Mouse (Mus musculus) midbrain, embryonic 13.5 days (tissue): Measurements from ENCODE around the gene Abhd2. TPM values are rescaled to one million over a fixed set of nuclear protein-coding genes. Genes with fewer than 3 reads are reported as not detected.

Experiments used
- ATAC-seq: fragments of 200-750 bp; cut with Nextera tagmentation; 2 replicates; pipeline ENCODE4 v1.8.0; 2017; ENCODE audit warnings: mild to moderate bottlenecking, moderate TSS enrichment, moderate library complexity
- H3K27ac ChIP-seq: fragments of 300-500 bp; sonication (generic); 2 replicates; pipeline ENCODE4 v1.5.1; 2015; ENCODE audit warnings: inconsistent platforms, mild to moderate bottlenecking, moderate library complexity
- H3K27me3 ChIP-seq: fragments of 300-500 bp; sonication (generic); 2 replicates; pipeline ENCODE4 v1.6.1; 2015; ENCODE audit warnings: mild to moderate bottlenecking, inconsistent platforms
- H3K36me3 ChIP-seq: fragments of 300-500 bp; sonication (generic); 2 replicates; pipeline ENCODE4 v1.6.1; 2015; ENCODE audit warnings: mild to moderate bottlenecking, inconsistent platforms
- H3K4me1 ChIP-seq: fragments of 300-500 bp; sonication (generic); replicated peaks from 2 replicates; pipeline ENCODE4 v1.6.1; 2015; ENCODE audit warnings: inconsistent platforms
- H3K4me2 ChIP-seq: fragments of 300-500 bp; sonication (generic); replicated peaks from 2 replicates; pipeline ENCODE4 v1.6.1; 2015; ENCODE audit warnings: moderate library complexity, mild to moderate bottlenecking, inconsistent platforms
- H3K4me3 ChIP-seq: fragments of 300-500 bp; sonication (generic); replicated peaks from 2 replicates; pipeline ENCODE4 v1.5.1; 2015; ENCODE audit warnings: mild to moderate bottlenecking, inconsistent platforms
- H3K9ac ChIP-seq: fragments of 300-500 bp; sonication (generic); replicated peaks from 2 replicates; pipeline ENCODE4 v1.6.1; 2015; ENCODE audit warnings: mild to moderate bottlenecking, inconsistent platforms
- H3K9me3 ChIP-seq: fragments of 300-500 bp; sonication (generic); 2 replicates; pipeline ENCODE4 v1.6.1; 2016; ENCODE audit warnings: mild to moderate bottlenecking, inconsistent platforms
- WGBS: fragments of 180-500 bp; shearing (Covaris S2); methylation state at CpG from one replicate; pipeline ENCODE4 v1.1.7; 2015; 5-methylcytosine and 5-hydroxymethylcytosine counted together
- polyA plus RNA-seq: library from polyadenylated mRNA; unstranded; fragments of >200 nt; fragmentation: Nextera tagmentation; extraction: Ambion mirVana; gene quantifications from 2 replicates; pipeline ENCODE4 v1.2.1, GENCODE M21; 2015

Gene Abhd2
- polyA plus RNA-seq, 1 experiment from 2014 or later, result 16.5 TPM

DNA sequence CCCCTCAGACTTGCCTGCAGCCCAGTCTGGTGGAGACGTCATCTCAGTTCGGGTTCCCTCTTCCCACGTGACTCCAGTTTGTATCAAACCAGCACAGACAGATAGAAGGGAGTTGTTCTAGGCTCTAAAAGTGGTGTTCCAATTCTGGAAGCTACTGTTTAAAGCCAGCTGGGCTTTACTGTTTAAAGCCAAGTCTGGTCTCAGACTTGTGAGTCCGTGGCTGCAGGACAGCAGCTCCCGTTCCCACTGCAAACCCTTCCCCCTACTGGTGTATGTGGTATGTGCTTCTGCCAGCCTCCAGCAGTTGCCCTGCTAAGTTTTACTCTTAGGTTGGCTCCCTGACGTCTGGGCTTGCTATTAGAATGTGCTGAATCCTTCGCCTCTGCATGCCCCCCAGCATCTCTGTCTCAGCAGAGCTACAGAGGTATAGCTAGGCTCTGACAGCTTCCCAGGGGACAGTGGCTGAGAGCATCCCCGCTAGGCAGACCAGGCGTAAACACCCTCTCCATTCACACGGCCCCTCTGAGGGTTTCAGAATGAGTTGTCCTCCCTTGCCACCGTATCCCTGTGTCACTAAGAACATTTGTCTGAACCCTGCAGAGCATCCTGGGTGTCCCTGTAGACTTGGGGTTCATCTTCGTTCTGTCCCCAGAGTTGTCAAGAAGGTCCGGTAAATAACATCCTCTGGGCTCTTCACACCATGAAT lies 74.3 kb downstream of the Abhd2 start:
- 73% methylated on average over 13 of the region's 13 CpGs for WGBS
- H3K36me3 ChIP-seq, result peaks cover 52% of the 10 kb centered on the region
- no peaks in the 10 kb centered on the region for H3K27me3 ChIP-seq
- peaks cover 6% of the 10 kb centered on the region; the same call in 1 of the 2 replicates for H3K4me1 ChIP-seq
- no peak overlapping the region for H3K4me3 ChIP-seq
- H3K27ac ChIP-seq, result peak overlapping the region; percentile 27; the same call in 1 of the 2 replicates
- no peaks in the 10 kb centered on the region for H3K9me3 ChIP-seq
- no peak for ATAC-seq
- no peak overlapping the region for H3K9ac ChIP-seq
- no peak overlapping the region for H3K4me2 ChIP-seq

DNA sequence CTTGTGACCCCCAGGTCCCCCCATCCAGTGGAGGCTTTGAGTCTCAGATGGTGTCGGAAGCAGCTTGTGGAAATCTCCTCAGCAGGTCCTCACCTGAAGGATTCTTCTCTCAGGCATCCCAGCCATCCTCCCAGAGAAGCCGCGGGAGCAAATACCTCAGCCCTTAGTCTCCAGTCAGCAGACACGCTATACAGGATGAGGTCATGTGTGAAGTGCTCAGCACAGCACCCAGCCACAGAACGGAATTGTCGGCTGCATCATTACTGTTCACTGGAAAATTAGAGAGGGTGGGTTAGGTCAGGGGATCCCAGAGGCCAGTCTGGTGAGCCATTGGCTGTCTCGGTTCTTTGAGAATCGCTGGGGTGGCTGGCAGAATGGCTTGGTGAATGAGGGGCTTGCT lies 75.8 kb downstream of the Abhd2 start:
- WGBS, result 82% methylated on average over 8 of the region's 8 CpGs
- Histone ChIP-seq H3K9me3 (no peaks in the 10 kb centered on the region), H3K9ac (no peak overlapping the region), H3K4me1 (peaks cover 6% of the 10 kb centered on the region; the same call in 1 of the 2 replicates), H3K36me3 (peaks cover 52% of the 10 kb centered on the region), H3K4me2 (no peak overlapping the region), H3K27ac (no peak overlapping the region), H3K4me3 (no peak overlapping the region), H3K27me3 (no peaks in the 10 kb centered on the region)
- ATAC-seq, result no peak

DNA sequence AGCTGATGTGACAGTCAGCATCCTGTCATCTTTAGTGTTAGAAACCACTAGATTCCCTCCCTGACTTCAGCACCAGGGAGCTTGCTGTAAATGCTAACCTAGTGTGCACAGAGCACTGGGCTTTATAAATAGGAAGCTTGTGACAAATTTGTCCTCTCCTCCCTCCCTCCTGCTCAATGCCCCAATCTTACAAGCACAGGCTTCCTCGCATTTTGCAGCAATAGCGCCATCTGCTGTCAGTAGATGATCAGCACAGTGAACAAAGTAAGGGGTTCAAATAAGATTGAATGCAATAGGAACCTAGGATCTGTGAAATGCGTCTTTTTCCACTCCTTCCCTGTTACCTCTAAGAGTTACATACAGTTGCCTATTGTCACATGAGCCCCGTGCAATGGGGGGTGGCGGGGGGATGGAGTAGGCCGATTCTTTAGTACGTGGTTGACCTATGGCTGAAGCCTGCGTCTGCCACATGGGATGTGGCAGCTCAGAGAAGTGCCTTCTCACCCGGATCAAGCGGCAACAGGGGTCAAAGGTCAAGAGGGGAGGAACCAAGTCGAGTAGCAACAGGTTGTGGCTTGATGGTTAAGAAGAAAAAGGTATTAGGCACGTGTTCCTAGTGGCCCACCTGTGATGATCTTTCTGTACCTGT lies 76.9 kb downstream of the Abhd2 start:
- Histone ChIP-seq H3K4me3 (no peak overlapping the region), H3K27me3 (no peaks in the 10 kb centered on the region), H3K27ac (peak overlapping the region; percentile 47; the same call in 1 of the 2 replicates), H3K4me2 (no peak overlapping the region), H3K36me3 (peaks cover 61% of the 10 kb centered on the region), H3K4me1 (peaks cover 6% of the 10 kb centered on the region; the same call in 1 of the 2 replicates), H3K9me3 (no peaks in the 10 kb centered on the region), H3K9ac (no peak overlapping the region)
- peak; percentile 80 for ATAC-seq
- WGBS, result 36% methylated on average over 12 of the region's 12 CpGs

DNA sequence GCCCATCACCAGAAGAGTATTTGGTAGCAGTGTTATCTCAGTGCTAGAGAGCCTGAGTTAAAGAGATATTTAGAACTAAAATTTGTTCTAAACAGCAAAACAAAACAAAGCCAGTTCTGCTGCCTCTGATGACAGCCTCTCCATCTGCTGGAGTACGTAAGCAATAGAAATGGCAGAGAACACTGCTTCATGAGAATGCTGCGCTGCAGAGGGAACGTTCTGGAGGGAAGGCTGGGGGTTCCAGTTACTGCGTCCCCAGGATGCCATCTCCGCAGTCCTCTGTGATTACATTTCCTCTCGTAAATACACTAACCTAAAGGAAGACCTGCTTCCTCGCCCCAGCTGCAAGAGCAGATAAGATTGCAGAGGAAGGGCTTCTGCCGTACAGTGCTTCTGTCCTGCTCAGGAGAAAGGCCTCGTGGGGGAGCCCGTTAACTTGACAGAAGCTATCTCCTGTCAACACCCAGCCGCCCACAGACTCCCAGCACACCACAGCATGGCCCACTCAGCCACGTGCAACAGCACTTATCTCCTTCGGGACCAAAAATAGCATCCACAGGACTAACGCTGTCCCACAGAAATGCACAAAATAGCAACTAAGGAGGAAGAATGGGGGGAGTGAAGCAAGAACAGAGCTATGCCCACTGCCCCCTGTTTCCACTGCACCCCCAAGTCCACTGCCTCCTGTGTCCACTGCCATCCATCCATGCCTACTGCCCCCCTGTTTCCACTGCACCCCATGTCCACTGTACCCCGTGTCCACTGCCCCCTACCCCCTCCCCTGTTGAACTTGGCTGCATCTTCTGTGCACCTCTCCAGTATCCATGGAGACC lies 85.6 kb downstream of the Abhd2 start:
- Histone ChIP-seq H3K27me3 (no peaks in the 10 kb centered on the region), H3K36me3 (peaks cover 80% of the 10 kb centered on the region), H3K27ac (no peak overlapping the region), H3K4me2 (no peak overlapping the region), H3K4me3 (no peak overlapping the region), H3K9me3 (no peaks in the 10 kb centered on the region), H3K9ac (no peak overlapping the region), H3K4me1 (peaks cover 17% of the 10 kb centered on the region; the same call in 1 of the 2 replicates)
- ATAC-seq, result no peak
- WGBS, result 87% methylated on average over 15 of the region's 15 CpGs

DNA sequence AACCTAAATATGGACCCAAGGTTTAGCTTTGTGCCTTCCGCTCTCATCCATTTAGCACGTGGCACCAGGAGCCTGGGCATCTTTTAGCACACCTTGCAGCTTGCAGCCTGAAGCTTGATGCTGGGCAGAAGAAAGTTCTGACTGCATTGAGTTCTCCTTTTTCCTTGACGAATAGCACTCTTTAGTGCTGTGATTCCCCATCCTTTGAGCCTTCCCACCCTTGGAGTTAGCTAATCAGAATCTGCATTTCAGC lies 86.1 kb downstream of the Abhd2 start:
- Histone ChIP-seq H3K4me3 (no peak overlapping the region), H3K27ac (no peak overlapping the region), H3K9me3 (no peaks in the 10 kb centered on the region), H3K36me3 (peaks cover 79% of the 10 kb centered on the region), H3K4me2 (no peak overlapping the region), H3K27me3 (no peaks in the 10 kb centered on the region), H3K4me1 (peaks cover 17% of the 10 kb centered on the region; the same call in 1 of the 2 replicates), H3K9ac (no peak overlapping the region)
- WGBS, result 82% methylated on average over 3 of the region's 3 CpGs
- ATAC-seq, result no peak

DNA sequence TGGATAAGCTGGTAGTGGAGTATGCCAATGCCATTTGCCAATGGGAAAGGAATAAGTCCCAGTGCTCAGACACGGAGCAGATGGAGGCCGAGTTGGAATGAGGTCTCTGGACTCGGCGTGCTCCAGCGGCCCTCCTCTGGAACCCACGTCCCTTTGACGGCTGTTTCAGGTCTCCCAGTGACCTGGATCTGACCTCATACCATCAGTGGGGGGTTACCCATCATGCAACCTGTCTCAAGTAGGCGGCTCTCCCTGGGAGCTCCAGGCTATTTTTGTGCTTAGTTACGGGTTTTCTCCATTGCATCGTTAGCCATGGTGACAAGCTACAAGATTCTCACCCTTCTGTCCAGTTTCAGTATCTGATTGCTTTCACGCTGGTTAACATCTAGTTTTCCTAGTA lies 87.1 kb downstream of the Abhd2 start:
- no peaks in the 10 kb centered on the region for H3K27me3 ChIP-seq
- 80% methylated on average over 11 of the region's 11 CpGs for WGBS
- no peak overlapping the region for H3K4me2 ChIP-seq
- peaks cover 17% of the 10 kb centered on the region; the same call in 1 of the 2 replicates for H3K4me1 ChIP-seq
- no peaks in the 10 kb centered on the region for H3K9me3 ChIP-seq
- H3K9ac ChIP-seq, result no peak overlapping the region
- no peak overlapping the region for H3K4me3 ChIP-seq
- H3K36me3 ChIP-seq, result peaks cover 77% of the 10 kb centered on the region
- no peak for ATAC-seq
- H3K27ac ChIP-seq, result peak overlapping the region; percentile 1; the same call in 1 of the 2 replicates

DNA sequence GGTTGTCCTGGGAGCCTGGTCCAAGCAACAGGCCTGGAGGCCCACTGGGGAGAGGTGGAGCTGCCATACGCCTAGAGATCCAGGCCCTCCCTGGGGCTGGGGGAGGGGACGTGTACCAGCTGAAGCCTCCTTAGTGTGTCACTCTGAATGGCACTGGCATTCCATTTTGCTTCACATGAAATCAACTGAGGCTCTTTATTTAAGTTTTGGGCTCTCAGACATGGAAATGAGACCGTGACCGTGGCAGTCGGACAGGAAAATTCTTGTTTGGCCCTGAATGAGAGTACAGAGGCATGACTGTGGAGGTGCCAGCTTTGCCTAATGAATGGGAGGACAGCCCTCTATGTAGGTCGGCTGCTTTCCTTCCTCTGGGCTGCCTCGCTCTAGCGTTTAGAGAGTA lies 89.2 kb downstream of the Abhd2 start:
- H3K4me1 ChIP-seq, result peaks cover 17% of the 10 kb centered on the region; the same call in 1 of the 2 replicates
- no peak overlapping the region for H3K4me2 ChIP-seq
- no peak overlapping the region for H3K4me3 ChIP-seq
- H3K9me3 ChIP-seq, result no peaks in the 10 kb centered on the region
- H3K36me3 ChIP-seq, result peaks cover 67% of the 10 kb centered on the region
- no peaks in the 10 kb centered on the region for H3K27me3 ChIP-seq
- ATAC-seq, result peak; percentile 84
- WGBS, result 49% methylated on average over 8 of the region's 8 CpGs
- H3K9ac ChIP-seq, result no peak overlapping the region
- peak overlapping the region; percentile 68 for H3K27ac ChIP-seq

DNA sequence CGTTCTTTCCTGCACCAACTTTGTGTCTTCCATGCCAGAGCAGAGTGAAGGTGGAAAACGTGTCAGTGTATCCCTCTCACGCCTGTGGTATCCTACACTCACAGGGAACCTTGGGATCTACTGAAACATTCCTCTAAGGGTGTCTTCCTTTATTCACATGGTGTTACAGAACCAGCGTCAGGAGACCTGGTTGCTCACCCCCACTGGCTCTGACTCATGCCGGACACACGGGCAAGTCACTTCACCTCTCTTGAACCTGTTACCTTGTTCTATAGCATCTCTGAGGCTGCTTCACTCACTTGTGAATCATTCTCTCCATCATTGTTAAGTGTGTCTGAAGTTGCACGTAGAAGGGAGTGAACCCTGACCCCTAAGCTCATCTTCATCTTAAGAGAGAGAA lies 89.8 kb downstream of the Abhd2 start:
- peaks cover 63% of the 10 kb centered on the region for H3K36me3 ChIP-seq
- peaks cover 17% of the 10 kb centered on the region; the same call in 1 of the 2 replicates for H3K4me1 ChIP-seq
- H3K4me3 ChIP-seq, result no peak overlapping the region
- H3K27ac ChIP-seq, result peak overlapping the region; percentile 59
- no peaks in the 10 kb centered on the region for H3K9me3 ChIP-seq
- no peak overlapping the region for H3K4me2 ChIP-seq
- no peak overlapping the region for H3K9ac ChIP-seq
- no peaks in the 10 kb centered on the region for H3K27me3 ChIP-seq
- 90% methylated on average over 7 of the region's 7 CpGs for WGBS
- no peak for ATAC-seq

DNA sequence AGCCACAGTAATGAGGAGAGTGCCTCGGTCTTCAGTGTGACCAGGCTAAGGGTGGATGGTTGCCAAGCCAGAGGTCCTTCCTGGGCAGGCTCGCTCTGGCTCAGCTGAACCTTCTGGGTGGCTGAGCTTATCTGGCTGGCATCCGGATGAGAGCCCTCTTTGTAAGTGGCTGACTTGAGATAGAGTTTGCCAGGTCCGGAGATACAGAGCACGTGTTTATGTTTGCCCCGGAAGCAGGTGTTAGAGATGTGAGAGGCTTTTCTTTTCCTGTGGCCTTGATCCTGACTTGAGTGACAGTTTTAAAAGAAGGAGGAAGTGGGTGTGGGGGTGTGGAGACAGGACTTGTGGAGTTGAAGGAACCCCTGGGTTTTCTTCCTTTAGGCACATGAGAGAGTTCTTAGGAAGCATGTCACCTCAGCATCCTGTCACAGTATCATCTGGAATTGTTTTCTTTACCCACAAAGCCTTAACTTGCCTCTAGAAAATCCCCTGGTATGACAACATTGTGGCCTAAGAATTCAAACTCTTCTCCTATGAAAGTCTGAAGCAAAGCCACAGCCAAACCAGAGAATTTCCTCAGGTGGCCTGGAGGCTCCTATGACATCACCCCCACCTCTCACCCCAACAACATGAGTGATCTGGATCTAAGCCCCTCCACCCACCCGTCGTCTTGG lies 90.5 kb downstream of the Abhd2 start:
- Histone ChIP-seq H3K36me3 (peaks cover 56% of the 10 kb centered on the region), H3K4me2 (no peak overlapping the region), H3K9ac (no peak overlapping the region), H3K9me3 (no peaks in the 10 kb centered on the region), H3K4me1 (peaks cover 17% of the 10 kb centered on the region; the same call in 1 of the 2 replicates), H3K27ac (peak overlapping the region; percentile 59; the same call in 1 of the 2 replicates), H3K4me3 (no peak overlapping the region), H3K27me3 (no peaks in the 10 kb centered on the region)
- 82% methylated on average over 8 of the region's 8 CpGs for WGBS
- no peak for ATAC-seq

DNA sequence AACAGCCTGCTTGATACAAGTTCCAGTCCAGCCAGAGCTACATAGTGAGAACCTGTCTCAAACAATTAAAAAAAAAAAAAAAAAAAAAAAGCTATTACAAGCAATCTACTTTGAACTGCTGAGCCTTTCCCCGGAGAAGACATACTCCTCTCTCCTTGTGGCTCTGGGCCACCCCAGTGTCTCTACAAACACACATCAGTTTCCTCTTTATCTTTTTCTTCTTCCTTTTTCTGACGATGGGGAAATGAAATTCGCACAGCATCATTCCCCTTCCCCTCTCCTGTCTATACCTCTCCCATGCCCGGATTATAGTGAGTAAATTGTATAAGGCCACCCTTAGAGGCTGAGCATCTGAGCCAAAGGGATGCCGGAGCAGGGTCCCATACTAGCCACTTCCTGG lies 95.7 kb downstream of the Abhd2 start:
- H3K9ac ChIP-seq, result no peak overlapping the region
- no peak overlapping the region for H3K27ac ChIP-seq
- H3K4me1 ChIP-seq, result no peaks in the 10 kb centered on the region
- no peak overlapping the region for H3K4me2 ChIP-seq
- no peaks in the 10 kb centered on the region for H3K9me3 ChIP-seq
- peaks cover 19% of the 10 kb centered on the region for H3K36me3 ChIP-seq
- WGBS, result 90% methylated on average over 5 of the region's 5 CpGs
- no peaks in the 10 kb centered on the region for H3K27me3 ChIP-seq
- ATAC-seq, result no peak
- no peak overlapping the region for H3K4me3 ChIP-seq

DNA sequence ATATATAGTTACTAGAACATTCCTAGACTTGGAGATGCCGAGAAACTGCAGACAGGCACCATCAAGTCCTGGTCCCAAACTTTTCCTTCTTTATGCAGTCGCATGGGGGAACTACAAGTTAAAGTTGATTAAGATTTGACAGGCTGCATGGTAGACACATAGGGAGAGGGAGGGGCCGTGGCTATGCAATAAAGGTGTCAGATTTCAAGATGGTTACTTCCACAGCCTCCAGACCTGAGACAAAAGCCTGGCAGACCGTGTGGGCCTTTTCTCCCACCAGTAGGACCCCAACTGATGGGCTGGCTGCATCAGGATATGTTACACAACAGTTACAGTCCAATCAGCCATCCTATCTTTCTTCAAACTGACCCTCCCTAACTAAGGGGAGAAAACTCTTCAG lies 96.4 kb downstream of the Abhd2 start:
- WGBS, result 46% methylated on average over 4 of the region's 4 CpGs
- H3K36me3 ChIP-seq, result peaks cover 13% of the 10 kb centered on the region
- H3K9me3 ChIP-seq, result no peaks in the 10 kb centered on the region
- no peak for ATAC-seq
- no peak overlapping the region for H3K27ac ChIP-seq
- H3K4me1 ChIP-seq, result no peaks in the 10 kb centered on the region
- no peak overlapping the region for H3K4me3 ChIP-seq
- H3K9ac ChIP-seq, result no peak overlapping the region
- H3K27me3 ChIP-seq, result no peaks in the 10 kb centered on the region
- no peak overlapping the region for H3K4me2 ChIP-seq
